Mouse (Mus musculus) 3T3-L1 (cell line): Measurements from ENCODE around the gene Tbc1d8.
A peak's percentile ranks its signal among the peaks of the same experiment; 100 is the strongest.

Source experiments
- DNase-seq: peaks from one replicate; pipeline ENCODE4 v3.0.0-alpha.2; 2015; ENCODE audit warnings: low read depth, low spot score

Tbc1d8 gene

GRCm38 (mm10) chr1:39394650-39395049 lies 83.9 kb downstream of the Tbc1d8 start:
- DNase-seq = no peak

DNA sequence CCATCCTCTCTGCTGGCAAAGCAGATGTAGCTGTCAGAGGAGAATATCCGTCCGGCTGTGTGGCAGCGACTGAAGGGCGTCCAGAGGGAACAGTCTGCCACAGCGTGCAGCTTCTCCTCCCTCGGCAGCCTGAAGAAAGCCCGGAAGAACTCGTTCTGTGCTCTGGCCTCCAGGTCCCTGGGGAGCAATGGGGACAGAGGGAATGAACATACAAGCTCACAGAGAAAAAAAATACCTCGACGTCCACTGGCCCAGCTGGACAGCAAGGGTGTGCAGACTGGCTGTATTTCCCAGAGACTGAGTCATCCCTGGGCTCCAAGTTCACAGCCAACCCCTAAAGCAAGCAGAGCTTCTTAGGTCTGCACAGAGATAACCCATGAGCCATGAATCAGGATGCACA lies 84.5 kb downstream of the Tbc1d8 start:
- DNase-seq = no peak

DNA sequence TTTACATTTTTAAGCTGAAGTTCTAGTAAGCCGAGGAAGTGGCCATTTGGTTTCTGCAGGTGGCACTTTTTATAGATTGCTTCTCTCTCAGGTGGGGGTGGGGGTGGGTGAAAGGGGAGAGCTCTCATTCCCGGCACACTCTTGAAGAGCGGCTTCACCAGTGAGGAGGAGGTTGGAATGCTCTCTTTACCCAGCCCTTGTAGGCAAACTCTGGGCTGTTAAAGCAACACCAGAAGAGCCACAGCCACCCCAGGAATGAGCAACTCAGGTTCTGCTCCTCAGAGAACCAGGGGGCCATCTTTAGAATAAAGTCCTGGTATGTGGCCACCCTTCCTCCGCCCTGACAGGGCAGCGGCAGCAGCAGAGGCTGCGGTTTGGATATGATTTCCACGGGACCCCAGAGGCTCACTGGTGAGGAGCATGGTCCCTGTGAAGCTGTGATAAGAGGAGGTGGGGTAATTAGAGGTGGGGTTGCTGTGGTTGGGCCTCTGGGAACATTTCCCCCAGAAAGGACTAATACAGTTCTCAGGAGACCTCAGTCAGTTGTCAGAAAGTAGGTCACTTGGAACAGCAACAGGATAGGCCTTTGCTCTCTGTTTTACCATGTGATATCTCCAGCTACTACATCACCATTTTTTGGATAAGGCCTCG lies 85.2 kb downstream of the Tbc1d8 start:
- no peak for DNase-seq

- peak; percentile 64 for DNase-seq
Measured at GRCm38 (mm10) chr1:39392189-39392588, 86.4 kb downstream of the Tbc1d8 start.

- DNase-seq = no peak
Measured at GRCm38 (mm10) chr1:39391652-39392051, 86.9 kb downstream of the Tbc1d8 start.

DNA sequence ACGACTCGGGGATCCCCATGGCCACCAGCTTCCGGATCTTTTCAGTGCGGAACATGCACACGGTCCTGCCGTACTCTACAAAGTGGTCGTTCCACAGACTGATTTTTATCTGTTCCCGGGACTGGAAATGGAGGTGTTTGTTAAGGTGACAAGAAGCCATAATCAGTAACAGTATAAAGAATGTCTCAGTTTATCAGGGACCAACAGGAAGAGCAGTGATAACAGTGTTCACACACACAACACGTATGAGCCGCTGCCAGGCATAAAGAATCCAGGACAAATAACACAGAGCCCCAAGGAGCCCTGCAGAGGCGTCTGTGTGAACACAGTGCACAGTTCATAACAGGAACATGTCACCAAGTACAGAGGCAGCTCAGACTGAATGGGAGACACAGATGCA lies 89.2 kb downstream of the Tbc1d8 start:
- DNase-seq = no peak

DNA sequence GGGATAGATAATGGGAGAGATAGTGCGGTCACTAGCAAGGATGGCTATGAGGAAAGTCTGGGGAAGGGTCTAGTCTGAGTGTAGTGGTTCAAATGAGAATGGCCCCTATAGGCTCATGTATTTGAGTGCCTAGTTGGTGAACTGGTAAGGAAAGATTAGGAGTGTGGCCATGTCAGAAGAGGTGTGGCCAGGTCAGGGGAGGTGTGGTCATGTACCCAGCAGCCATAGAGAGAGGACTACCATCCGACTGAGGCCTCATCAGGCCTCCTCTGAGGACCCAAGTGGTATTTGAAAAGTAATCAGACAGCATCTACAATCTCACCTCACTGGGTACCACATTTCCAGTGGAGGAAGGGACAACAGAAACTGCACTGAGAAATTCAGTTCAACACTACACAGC lies 90.4 kb downstream of the Tbc1d8 start:
- DNase-seq = no peak

DNA sequence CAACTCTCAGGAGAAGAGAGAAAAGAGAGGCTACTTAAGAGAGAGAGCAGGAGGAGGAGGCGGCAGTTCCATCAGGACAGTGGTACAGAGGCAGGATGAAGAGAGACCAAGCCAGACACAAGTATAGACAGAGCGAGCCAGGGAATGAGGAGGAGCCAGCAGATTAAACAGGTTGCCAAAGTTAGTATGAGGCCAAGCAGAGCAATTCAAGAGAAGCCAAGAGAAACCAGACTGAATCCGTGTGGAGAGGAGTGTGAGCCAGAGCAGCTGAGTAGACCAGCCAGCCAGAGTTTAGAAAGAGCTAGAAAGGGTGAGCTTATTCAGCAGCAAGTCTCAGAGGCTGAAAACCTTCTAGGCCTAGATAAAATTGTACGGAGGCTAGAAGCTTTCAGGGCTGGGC lies 91.1 kb downstream of the Tbc1d8 start:
- DNase-seq = no peak

- DNase-seq = no peak
Measured at GRCm38 (mm10) chr1:39386456-39386855, 92.1 kb downstream of the Tbc1d8 start.

DNA sequence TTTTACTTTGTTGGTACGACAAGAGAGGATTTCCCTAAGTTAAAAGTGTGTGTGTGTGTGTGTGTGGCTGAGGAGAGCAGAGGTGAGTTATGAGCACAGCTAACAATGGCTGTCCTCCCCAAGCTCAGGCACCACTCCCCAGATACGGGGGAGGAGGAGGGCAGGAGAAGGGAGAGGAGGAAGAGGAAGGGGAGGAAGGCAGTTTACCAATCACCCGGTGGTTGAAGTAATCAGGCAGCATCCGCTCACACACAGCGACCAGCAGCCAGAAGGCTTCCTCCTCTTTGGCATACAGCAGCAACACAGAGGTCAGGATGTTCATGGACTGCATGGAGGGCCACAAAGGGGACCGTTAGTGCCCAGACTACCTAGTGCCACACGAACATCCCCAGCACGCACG lies 93.6 kb downstream of the Tbc1d8 start:
- DNase-seq = no peak

DNA sequence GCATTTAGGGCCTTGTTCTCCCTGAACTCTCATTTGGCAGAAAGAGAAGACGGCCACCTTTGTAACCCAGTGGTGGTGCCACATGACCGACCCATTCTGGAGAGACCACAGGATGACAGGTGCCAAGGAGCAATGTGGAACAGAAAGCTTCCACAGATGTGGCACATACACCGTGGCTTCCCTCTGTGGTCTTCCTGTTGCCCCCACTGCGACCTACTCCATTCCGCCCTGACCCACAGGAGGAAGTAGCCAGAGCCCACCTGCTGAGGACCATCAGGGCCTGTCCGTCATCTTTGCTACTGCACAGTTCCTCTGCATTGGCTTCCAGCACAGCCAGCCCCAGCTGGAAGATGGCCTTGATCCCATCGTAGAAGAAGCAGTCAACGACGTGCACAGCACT lies 97.5 kb downstream of the Tbc1d8 start:
- no peak for DNase-seq

DNA sequence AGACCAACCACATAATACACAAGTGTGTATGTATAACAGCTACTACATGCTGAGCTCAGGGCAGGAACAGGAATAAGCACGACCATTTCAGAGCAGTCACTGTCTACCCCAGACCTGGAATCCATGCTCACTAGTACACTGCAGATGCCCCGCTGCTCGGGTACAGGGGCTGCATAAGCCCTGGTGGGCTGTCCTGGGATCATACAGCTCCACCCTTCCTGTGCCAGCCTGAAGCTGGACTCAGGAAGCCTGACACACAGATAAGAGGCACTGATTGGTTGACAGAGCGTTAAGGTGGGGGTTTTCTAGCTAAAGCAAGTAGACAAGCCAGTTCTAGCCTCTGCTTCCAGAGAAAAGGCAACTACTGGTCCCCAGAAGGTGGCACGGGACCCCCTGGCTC lies 99.5 kb downstream of the Tbc1d8 start:
- DNase-seq = no peak

DNA sequence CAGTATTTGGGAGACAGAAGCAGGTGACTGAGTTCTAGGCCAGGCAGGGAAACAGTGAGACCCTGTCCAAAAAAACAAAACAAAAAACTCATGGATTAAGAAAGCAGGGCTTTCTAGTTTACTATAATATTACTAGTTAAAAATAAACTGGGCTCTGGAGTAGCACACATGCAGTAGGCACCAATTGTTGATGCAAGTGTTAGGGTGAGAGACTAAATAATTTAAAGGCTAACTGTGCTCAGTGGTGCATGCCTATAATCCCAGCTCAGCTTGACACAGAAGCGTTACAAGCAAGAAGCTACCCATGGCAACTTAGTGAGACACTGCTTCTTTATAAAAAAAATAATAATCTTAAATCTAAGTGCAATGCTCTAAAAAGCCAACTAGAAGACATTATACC lies 100.0 kb downstream of the Tbc1d8 start:
- DNase-seq = no peak

- no peak for DNase-seq
Measured at GRCm38 (mm10) chr1:39376726-39377240, 101.8 kb downstream of the Tbc1d8 start.

DNA sequence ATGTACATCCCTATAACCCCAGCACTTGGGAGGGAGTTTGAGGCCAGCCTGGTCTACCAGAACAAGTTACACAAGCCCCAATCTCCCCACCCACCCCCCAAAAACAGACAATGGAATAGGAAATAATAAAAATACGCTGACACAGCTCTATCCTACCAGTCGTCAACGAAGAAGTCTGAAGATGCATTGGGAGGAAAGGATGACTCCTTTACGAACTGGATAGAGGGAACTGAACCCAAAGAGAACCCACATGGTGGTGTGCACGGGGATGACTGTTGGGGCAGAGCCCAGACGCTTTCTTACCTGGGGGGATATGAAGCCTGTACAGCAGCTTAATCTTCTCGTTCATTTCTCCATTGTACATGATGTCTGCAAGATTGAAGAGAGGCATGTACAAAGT lies 102.4 kb downstream of the Tbc1d8 start:
- DNase-seq = no peak

- DNase-seq = no peak
Measured at GRCm38 (mm10) chr1:39374231-39374809, 104.2 kb downstream of the Tbc1d8 start.

GRCm38 (mm10) chr1:39373378-39373777 lies 105.2 kb downstream of the Tbc1d8 start:
- DNase-seq = no peak

GRCm38 (mm10) chr1:39372220-39372843 lies 106.2 kb downstream of the Tbc1d8 start:
- no peak for DNase-seq

DNA sequence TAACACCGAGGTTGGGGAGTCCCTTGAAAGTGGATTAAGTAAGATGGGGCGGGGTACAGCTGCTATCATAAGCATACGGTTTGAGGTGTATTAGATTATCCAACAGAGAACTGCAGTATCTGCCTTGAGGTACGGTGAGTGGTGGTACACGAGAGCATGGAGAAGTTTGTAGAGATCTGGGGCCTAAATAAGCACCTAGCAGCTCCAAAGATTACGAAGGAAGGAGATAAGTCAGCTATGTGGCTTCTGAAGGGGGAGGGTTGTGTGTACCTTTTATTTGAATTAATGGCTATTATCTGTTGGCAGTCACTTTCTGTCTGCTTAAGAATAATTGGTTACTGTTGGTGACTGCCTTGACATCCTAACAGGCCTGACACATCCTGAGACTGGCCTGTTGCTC lies 108.1 kb downstream of the Tbc1d8 start:
- DNase-seq = no peak

GRCm38 (mm10) chr1:39368267-39368841 lies 110.2 kb downstream of the Tbc1d8 start:
- DNase-seq = peak; percentile 37

- peak; percentile 93 for DNase-seq
Measured at GRCm38 (mm10) chr1:39367601-39368266, 110.8 kb downstream of the Tbc1d8 start, which contains the start of gene Rpl31. Rpl31 (plus strand) TSS chr1:39367842.

- peak; percentile 46 for DNase-seq
Measured at GRCm38 (mm10) chr1:39367045-39367444, 111.5 kb downstream of the Tbc1d8 start.
